Mouse (Mus musculus): ENCODE data around the gene Pbx1. TPM values are rescaled to one million over a fixed set of nuclear protein-coding genes. Genes with fewer than 3 reads are reported as not detected.

The Pbx1 gene
- 4.3 and 8.1 TPM in 2 replicates for polyA plus RNA-seq (2012; rRNA removed; ENCODE audit: low replicate concordance)

GRCm38 (mm10) chr1:168432232-168432280 lies at the start of gene Pbx1:
TSS of gene Pbx1 (minus strand) at chr1:168432270.

Measured in duodenum, adult 2 months (tissue).